Mouse (Mus musculus) neural tube, embryonic 11.5 days (tissue): Measurements from ENCODE around the gene Ran. TPM values are rescaled to one million over a fixed set of nuclear protein-coding genes. Genes with fewer than 3 reads are reported as not detected.

Experiments used
- ATAC-seq: fragments of 200-750 bp; cut with Nextera tagmentation; 2 replicates; pipeline ENCODE4 v1.8.0; 2017; ENCODE audit warnings: moderate number of reproducible peaks, mild to moderate bottlenecking, moderate TSS enrichment, moderate library complexity; ENCODE audit not compliant: insufficient read depth, low FRiP score, low TSS enrichment
- DNase-seq: peaks from one replicate; pipeline ENCODE4 v3.0.0-alpha.2; 2015; ENCODE audit warnings: low spot score
- H3K27ac ChIP-seq: fragments of 300-500 bp; sonication (generic); 2 replicates; pipeline ENCODE4 v1.5.1; 2014; ENCODE audit warnings: low read depth, mild to moderate bottlenecking, low read length
- H3K27me3 ChIP-seq: fragments of 300-500 bp; sonication (generic); 2 replicates; pipeline ENCODE4 v1.6.1; 2014; ENCODE audit warnings: mild to moderate bottlenecking, low read length, mixed read lengths; ENCODE audit not compliant: control insufficient read depth, insufficient read depth
- H3K36me3 ChIP-seq: fragments of 300-500 bp; sonication (generic); 2 replicates; pipeline ENCODE4 v1.6.1; 2014; ENCODE audit warnings: mild to moderate bottlenecking, low read length, moderate library complexity, mixed read lengths; ENCODE audit not compliant: control insufficient read depth, insufficient read depth
- H3K4me1 ChIP-seq: fragments of 300-500 bp; sonication (generic); 2 replicates; pipeline ENCODE4 v1.6.1; 2014; ENCODE audit warnings: low read length, mixed read lengths; ENCODE audit not compliant: control insufficient read depth, insufficient read depth
- H3K4me2 ChIP-seq: fragments of 300-500 bp; sonication (generic); 2 replicates; pipeline ENCODE4 v1.6.1; 2014; ENCODE audit warnings: low read depth, mild to moderate bottlenecking, moderate library complexity
- H3K4me3 ChIP-seq: fragments of 300-500 bp; sonication (generic); 2 replicates; pipeline ENCODE4 v1.5.1; 2014; ENCODE audit warnings: low read depth, low read length
- H3K9ac ChIP-seq: fragments of 300-500 bp; sonication (generic); 2 replicates; pipeline ENCODE4 v1.6.1; 2014; ENCODE audit warnings: mild to moderate bottlenecking, low read length
- H3K9me3 ChIP-seq: fragments of 300-500 bp; sonication (generic); 2 replicates; pipeline ENCODE4 v1.6.1; 2016; ENCODE audit warnings: low read length; ENCODE audit not compliant: control insufficient read depth
- WGBS: fragments of 180-500 bp; shearing (Covaris S2); extraction: QIAGEN DNeasy Blood & Tissue Kit; methylation state at CpG from one replicate; pipeline ENCODE4 v1.1.7; 2014; 5-methylcytosine and 5-hydroxymethylcytosine counted together
- polyA plus RNA-seq: library from polyadenylated mRNA; unstranded; fragments of >200 nt; fragmentation: Nextera tagmentation; extraction: Ambion mirVana; gene quantifications from 2 replicates; pipeline ENCODE4 v1.2.1, GENCODE M21; 2014

The Ran gene
- polyA plus RNA-seq, 1 experiment from 2014 or later: 781 TPM

GRCm38 (mm10) chr5:129025048-129025447 lies 5.2 kb downstream of the Ran start:
- Histone ChIP-seq H3K9ac (no peak overlapping the region), H3K27ac (no peak overlapping the region), H3K4me2 (no peak overlapping the region), H3K4me1 (no peaks in the 10 kb centered on the region), H3K4me3 (no peak overlapping the region), H3K36me3 (peaks cover 2% of the 10 kb centered on the region; the same call in 1 of the 2 replicates), H3K9me3 (no peaks in the 10 kb centered on the region), H3K27me3 (no peaks in the 10 kb centered on the region)
- 32% methylated on average over 2 of the region's 2 CpGs for WGBS
- ATAC-seq: no peak
- DNase-seq: no peak

- ATAC-seq (no peak), DNase-seq (no peak)
- 74% methylated on average over 2 of the region's 2 CpGs for WGBS
- Histone ChIP-seq H3K9ac (no peak overlapping the region), H3K27me3 (no peaks in the 10 kb centered on the region), H3K4me1 (no peaks in the 10 kb centered on the region), H3K27ac (no peak overlapping the region), H3K4me3 (no peak overlapping the region), H3K36me3 (peaks cover 2% of the 10 kb centered on the region; the same call in 1 of the 2 replicates), H3K9me3 (no peaks in the 10 kb centered on the region), H3K4me2 (no peak overlapping the region)
These were observed 5.9 kb downstream of the Ran start for GRCm38 (mm10) chr5:129025725-129026124.

- H3K9me3 ChIP-seq: no peaks in the 10 kb centered on the region
- no peak for ATAC-seq
- H3K4me2 ChIP-seq: no peak overlapping the region
- no peaks in the 10 kb centered on the region for H3K27me3 ChIP-seq
- peaks cover 2% of the 10 kb centered on the region; the same call in 1 of the 2 replicates for H3K36me3 ChIP-seq
- H3K4me1 ChIP-seq: no peaks in the 10 kb centered on the region
- DNase-seq: no peak
- H3K9ac ChIP-seq: no peak overlapping the region
- no peak overlapping the region for H3K27ac ChIP-seq
- WGBS: 92% methylated on average over 3 of the region's 3 CpGs
- no peak overlapping the region for H3K4me3 ChIP-seq
These were observed 6.3 kb downstream of the Ran start for GRCm38 (mm10) chr5:129026171-129026570.

- peaks cover 2% of the 10 kb centered on the region; the same call in 1 of the 2 replicates for H3K36me3 ChIP-seq
- H3K27me3 ChIP-seq: no peaks in the 10 kb centered on the region
These were observed 6.8 kb downstream of the Ran start for GRCm38 (mm10) chr5:129026637-129027036.

GRCm38 (mm10) chr5:129029131-129029723 lies 9.4 kb downstream of the Ran start:
- H3K4me2 ChIP-seq: no peak overlapping the region
- WGBS: 79% methylated on average over 5 of the region's 5 CpGs

More at GRCm38 (mm10) chr5:129026637-129027036, 6.8 kb downstream of the Ran start:
- no peak for ATAC-seq
- Histone ChIP-seq H3K4me3 (no peak overlapping the region), H3K27ac (no peak overlapping the region), H3K9ac (no peak overlapping the region), H3K4me1 (no peaks in the 10 kb centered on the region), H3K9me3 (no peaks in the 10 kb centered on the region), H3K4me2 (no peak overlapping the region)
- no peak for DNase-seq
- 75% methylated on average over 1 of the region's 1 CpGs for WGBS

GRCm38 (mm10) chr5:129036678-129037077 lies 16.8 kb downstream of the Ran start:
- WGBS: 85% methylated on average over 5 of the region's 5 CpGs

More at GRCm38 (mm10) chr5:129029131-129029723, 9.4 kb downstream of the Ran start:
- DNase-seq (no peak), ATAC-seq (no peak)
- Histone ChIP-seq H3K9ac (no peak overlapping the region), H3K9me3 (no peaks in the 10 kb centered on the region), H3K4me1 (no peaks in the 10 kb centered on the region), H3K27ac (no peak overlapping the region), H3K36me3 (peaks cover 2% of the 10 kb centered on the region; the same call in 1 of the 2 replicates), H3K27me3 (no peaks in the 10 kb centered on the region), H3K4me3 (no peak overlapping the region)

GRCm38 (mm10) chr5:129037739-129038138 lies 17.9 kb downstream of the Ran start:
- no peaks in the 10 kb centered on the region for H3K4me1 ChIP-seq
- no peaks in the 10 kb centered on the region for H3K9me3 ChIP-seq
- H3K9ac ChIP-seq: no peak overlapping the region
- H3K36me3 ChIP-seq: no peaks in the 10 kb centered on the region
- no peak overlapping the region for H3K4me3 ChIP-seq
- DNase-seq (no peak), ATAC-seq (no peak)
- WGBS: 83% methylated on average over 7 of the region's 7 CpGs
- H3K4me2 ChIP-seq: no peak overlapping the region
- no peaks in the 10 kb centered on the region for H3K27me3 ChIP-seq
- no peak overlapping the region for H3K27ac ChIP-seq

More at GRCm38 (mm10) chr5:129036678-129037077, 16.8 kb downstream of the Ran start:
- H3K27ac ChIP-seq: no peak overlapping the region
- H3K9ac ChIP-seq: no peak overlapping the region
- no peaks in the 10 kb centered on the region for H3K4me1 ChIP-seq
- H3K4me2 ChIP-seq: no peak overlapping the region
- ATAC-seq: no peak
- no peaks in the 10 kb centered on the region for H3K36me3 ChIP-seq
- no peak for DNase-seq
- no peaks in the 10 kb centered on the region for H3K9me3 ChIP-seq
- no peaks in the 10 kb centered on the region for H3K27me3 ChIP-seq
- H3K4me3 ChIP-seq: no peak overlapping the region

- ATAC-seq (no peak), DNase-seq (no peak)
- Histone ChIP-seq H3K4me2 (no peak overlapping the region), H3K4me3 (no peak overlapping the region), H3K9me3 (no peaks in the 10 kb centered on the region), H3K27ac (no peak overlapping the region), H3K4me1 (no peaks in the 10 kb centered on the region), H3K27me3 (no peaks in the 10 kb centered on the region), H3K36me3 (no peaks in the 10 kb centered on the region), H3K9ac (no peak overlapping the region)
- 78% methylated on average over 26 of the region's 26 CpGs for WGBS
These were observed 26.0 kb downstream of the Ran start for GRCm38 (mm10) chr5:129045641-129046580.
